Mouse (Mus musculus): ENCODE measurements around the gene Letmd1.
"Not testable (repeated sequence)": the region's sequence is repeated elsewhere in the genome, so short reads cannot be mapped to it uniquely, and the experiment has no call there.

- TF ChIP-seq POLR2A (IDR thresholded peaks at IDR 0.05; ENCODE audit: low read depth, low read length); CTCF (IDR thresholded peaks at IDR 0.05; ENCODE audit: extremely low read depth, insufficient read depth, insufficient read length, insufficient replicate concordance): not testable (repeated sequence)
Measured at GRCm38 (mm10) chr15:100499506-100499905, 30.7 kb downstream of the Letmd1 start.
